Mouse (Mus musculus): ENCODE measurements around the gene Cavin1. TPM values are rescaled to one million over a fixed set of nuclear protein-coding genes. Genes with fewer than 3 reads are reported as not detected.
A peak's percentile ranks its signal among the peaks of the same experiment; 100 is the strongest.
"Not testable (repeated sequence)": the region's sequence is repeated elsewhere in the genome, so short reads cannot be mapped to it uniquely, and the experiment has no call there.

Gene Cavin1
- polyA plus RNA-seq (2012; ENCODE audit: insufficient read depth, low replicate concordance), result 24.1 and 43.9 TPM in 2 replicates

- H3K9me3 ChIP-seq, result no peaks in the 10 kb centered on the region
- H3K4me1 ChIP-seq, result peaks cover 77% of the 10 kb centered on the region
- H3K4me3 ChIP-seq (replicated peaks), result peak within 1 kb of the TSS; percentile 99
- H3K27me3 ChIP-seq (replicated peaks), result peaks cover 48% of the 10 kb centered on the region
- H3K36me3 ChIP-seq (replicated peaks; ENCODE audit: low read length), result peaks cover under 1% of the 10 kb centered on the region
- TF ChIP-seq FLI1 (IDR thresholded peaks at IDR 0.05; ENCODE audit: low read length) (no peak), GATA1 (IDR thresholded peaks at IDR 0.05; ENCODE audit: borderline replicate concordance, low read length) (no peak)
These were observed at the start of gene Cavin1 for GRCm38 (mm10) chr11:100970557-100970937. Gene Cavin1, minus strand, starts transcription at chr11:100970887.

DNA sequence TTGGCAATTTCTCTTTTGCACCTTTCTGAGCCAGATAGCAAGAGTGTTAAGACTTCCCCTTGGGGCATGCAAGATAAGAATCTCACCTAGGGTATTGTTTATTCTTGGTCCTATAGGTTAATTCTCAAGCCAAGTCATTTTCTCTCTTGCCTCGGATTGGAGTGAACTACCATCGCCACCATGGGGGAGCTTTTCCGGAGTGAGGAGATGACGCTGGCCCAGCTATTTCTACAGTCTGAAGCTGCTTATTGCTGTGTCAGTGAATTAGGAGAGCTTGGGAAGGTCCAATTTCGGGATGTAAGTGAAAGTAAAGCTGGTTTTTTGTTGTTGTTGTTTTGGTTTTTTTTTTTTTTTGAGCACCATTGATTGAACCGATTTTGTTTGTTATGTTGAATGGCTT lies 41.0 kb upstream of the Cavin1 start:
- TF ChIP-seq FLI1 (IDR thresholded peaks at IDR 0.05; ENCODE audit: low read length) (no peak), GATA1 (IDR thresholded peaks at IDR 0.05; ENCODE audit: borderline replicate concordance, low read length) (no peak)
- Histone ChIP-seq H3K4me3 (replicated peaks) (peak overlapping the region; percentile 92), H3K27me3 (replicated peaks) (no peaks in the 10 kb centered on the region), H3K9me3 (no peaks in the 10 kb centered on the region), H3K4me1 (peaks cover 63% of the 10 kb centered on the region), H3K36me3 (replicated peaks; ENCODE audit: low read length) (peaks cover 52% of the 10 kb centered on the region)

DNA sequence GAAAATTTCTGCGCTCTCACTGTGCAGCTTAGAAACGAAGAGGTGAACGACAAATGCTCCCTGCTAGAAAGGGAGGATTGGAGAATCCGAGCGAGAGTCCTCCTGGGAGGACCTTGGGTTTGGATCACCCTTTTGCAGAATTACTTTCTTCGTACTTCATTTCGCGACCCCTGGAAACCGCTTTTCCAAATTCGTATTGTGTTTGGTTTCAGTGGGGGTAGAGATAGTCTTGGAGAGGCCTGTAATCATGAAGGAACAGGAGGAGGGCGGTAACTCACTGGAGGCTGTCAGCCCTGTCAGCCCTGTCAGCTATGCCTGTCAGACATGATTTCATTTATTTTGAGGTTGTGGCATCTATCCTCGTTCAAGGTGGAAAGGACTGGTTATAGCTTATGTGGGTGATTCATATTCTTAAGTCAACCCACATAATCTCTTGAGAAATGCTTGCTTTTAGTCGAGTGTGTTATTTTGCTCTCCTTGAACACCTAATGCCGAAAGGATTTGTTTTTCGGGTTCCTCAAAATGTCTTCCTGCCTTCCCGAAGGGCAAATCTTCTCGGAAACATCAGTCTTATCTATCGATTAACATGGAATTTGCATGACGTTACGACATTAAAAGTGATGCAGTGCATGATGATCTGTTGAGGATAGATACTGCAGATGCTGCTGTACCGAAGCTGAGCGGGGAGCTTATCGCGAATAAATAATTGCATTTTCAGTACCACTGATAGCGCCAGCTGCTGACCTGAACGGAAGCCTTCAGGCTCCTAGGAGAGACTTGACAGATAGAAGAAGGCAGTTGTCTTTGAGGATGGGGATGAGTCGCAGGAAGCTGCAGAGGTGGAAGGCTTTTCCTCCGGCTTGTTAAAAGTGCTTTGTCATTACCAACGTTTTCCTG lies 39.4 kb upstream of the Cavin1 start:
- Histone ChIP-seq H3K9me3 (no peaks in the 10 kb centered on the region), H3K36me3 (replicated peaks; ENCODE audit: low read length) (peaks cover 40% of the 10 kb centered on the region), H3K4me3 (replicated peaks) (peak overlapping the region; percentile 92), H3K4me1 (peaks cover 58% of the 10 kb centered on the region), H3K27me3 (replicated peaks) (no peaks in the 10 kb centered on the region)
- TF ChIP-seq GATA1 (IDR thresholded peaks at IDR 0.05; ENCODE audit: borderline replicate concordance, low read length), result no peak
- TF ChIP-seq FLI1 (IDR thresholded peaks at IDR 0.05; ENCODE audit: low read length), result no peak

GRCm38 (mm10) chr11:101009046-101009887 lies 38.6 kb upstream of the Cavin1 start, which contains the start of gene Atp6v0a1:
Gene Atp6v0a1, plus strand, starts transcription at chr11:101009452.
- Histone ChIP-seq H3K9me3 (no peaks in the 10 kb centered on the region), H3K4me3 (replicated peaks) (peak within 1 kb of the TSS; percentile 92), H3K4me1 (peaks cover 56% of the 10 kb centered on the region), H3K36me3 (replicated peaks; ENCODE audit: low read length) (peaks cover 32% of the 10 kb centered on the region), H3K27me3 (replicated peaks) (no peaks in the 10 kb centered on the region)
- TF ChIP-seq FLI1 (IDR thresholded peaks at IDR 0.05; ENCODE audit: low read length) (no peak), GATA1 (IDR thresholded peaks at IDR 0.05; ENCODE audit: borderline replicate concordance, low read length) (no peak)

GRCm38 (mm10) chr11:101008206-101009045 lies 37.7 kb upstream of the Cavin1 start:
- no peak for TF ChIP-seq GATA1 (IDR thresholded peaks at IDR 0.05; ENCODE audit: borderline replicate concordance, low read length)
- TF ChIP-seq FLI1 (IDR thresholded peaks at IDR 0.05; ENCODE audit: low read length), result no peak
- peaks cover 24% of the 10 kb centered on the region for H3K36me3 ChIP-seq (replicated peaks; ENCODE audit: low read length)
- no peaks in the 10 kb centered on the region for H3K9me3 ChIP-seq
- peak overlapping the region; percentile 92 for H3K4me3 ChIP-seq (replicated peaks)
- no peaks in the 10 kb centered on the region for H3K27me3 ChIP-seq (replicated peaks)
- H3K4me1 ChIP-seq, result peaks cover 49% of the 10 kb centered on the region

GRCm38 (mm10) chr11:101003025-101003685 lies 32.5 kb upstream of the Cavin1 start:
- H3K4me3 ChIP-seq (replicated peaks), result peak overlapping the region; percentile 38
- H3K9me3 ChIP-seq, result no peaks in the 10 kb centered on the region
- H3K36me3 ChIP-seq (replicated peaks; ENCODE audit: low read length), result no peaks in the 10 kb centered on the region
- TF ChIP-seq FLI1 (IDR thresholded peaks at IDR 0.05; ENCODE audit: low read length) (no peak), GATA1 (IDR thresholded peaks at IDR 0.05; ENCODE audit: borderline replicate concordance, low read length) (no peak)
- no peaks in the 10 kb centered on the region for H3K27me3 ChIP-seq (replicated peaks)
- H3K4me1 ChIP-seq, result peaks cover 60% of the 10 kb centered on the region

DNA sequence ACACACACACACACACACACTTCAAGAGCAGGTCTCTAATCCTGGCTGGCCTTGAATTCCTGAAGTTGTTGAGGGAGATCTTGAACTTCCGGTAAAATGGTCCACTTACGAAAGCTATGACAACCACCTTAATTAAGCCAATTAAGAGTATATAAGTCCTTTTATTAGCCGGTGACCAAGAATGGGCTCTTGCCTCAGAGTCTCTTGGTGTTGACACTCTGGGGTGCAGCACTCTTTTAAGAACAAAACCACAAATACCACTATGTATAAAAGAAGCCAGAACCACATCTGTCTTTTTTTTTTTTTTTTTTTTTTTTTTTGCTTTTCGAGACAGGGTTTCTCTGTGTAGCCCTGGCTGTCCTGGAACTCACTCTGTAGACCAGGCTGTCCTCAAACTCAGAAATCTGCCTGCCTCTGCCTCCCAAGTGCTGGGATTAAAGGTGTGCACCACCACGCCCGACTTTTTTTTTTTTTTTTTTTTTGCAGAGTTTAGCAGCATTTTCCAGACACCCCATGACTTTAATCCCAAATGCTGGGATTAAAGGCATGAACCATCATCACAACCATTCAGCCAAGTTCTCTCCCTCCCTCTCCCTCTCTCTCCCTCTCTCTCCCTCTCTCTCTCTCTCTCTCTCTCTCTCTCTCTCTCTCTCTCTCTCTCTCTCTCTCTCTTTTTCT lies 31.3 kb upstream of the Cavin1 start:
- H3K36me3 ChIP-seq (replicated peaks; ENCODE audit: low read length); H3K27me3 ChIP-seq (replicated peaks): not testable (repeated sequence)

GRCm38 (mm10) chr11:100999254-100999653 lies 28.6 kb upstream of the Cavin1 start:
- TF ChIP-seq FLI1 (IDR thresholded peaks at IDR 0.05; ENCODE audit: low read length), result no peak
- TF ChIP-seq GATA1 (IDR thresholded peaks at IDR 0.05; ENCODE audit: borderline replicate concordance, low read length), result no peak
- Histone ChIP-seq H3K27me3 (replicated peaks) (peaks cover 2% of the 10 kb centered on the region), H3K4me3 (replicated peaks) (no peak overlapping the region), H3K4me1 (peaks cover 53% of the 10 kb centered on the region), H3K9me3 (no peaks in the 10 kb centered on the region), H3K36me3 (replicated peaks; ENCODE audit: low read length) (no peaks in the 10 kb centered on the region)

More for the DNA sequence above, 31.3 kb upstream of the Cavin1 start:
- H3K4me3 ChIP-seq (replicated peaks); H3K9me3 ChIP-seq: not testable (repeated sequence)
- H3K4me1 ChIP-seq, result peaks cover 57% of the 10 kb centered on the region

Data from megakaryocyte, embryonic 14.5 days (primary cell).